Comparison of ENCODE assay signal across 8 mouse cellular contexts in genomic region chr7:25680514-25681258, GRCm38 (mm10). TPM values are rescaled to one million over a fixed set of nuclear protein-coding genes. Genes with fewer than 3 reads are reported as not detected.
DNase-seq lines count a peak whose midpoint lies in the region; ATAC-seq and TF ChIP-seq lines count a peak whose summit lies in the region.

Gene B9d2 (plus strand): TSS chr7:25680780.

- 0 out of 2 replicates have a peak, but pooled peaks have one; percentile 19 for TF ChIP-seq CTCF in midbrain, postnatal 0 days (IDR thresholded peaks at IDR 0.05)

- H3K27ac ChIP-seq in embryonic facial prominence, embryonic 14.5 days (replicated peaks; ENCODE audit: low read depth, low read length): peak within 1 kb of the TSS; percentile 92
- peak within 1 kb of the TSS; percentile 88 for H3K27ac ChIP-seq in limb, embryonic 14.5 days (replicated peaks; ENCODE audit: low read depth, low read length)
- H3K27ac ChIP-seq in midbrain, postnatal 0 days (ENCODE audit: low read depth, low read length): peak within 1 kb of the TSS; percentile 85

- H3K4me3 ChIP-seq in embryonic facial prominence, embryonic 14.5 days (ENCODE audit: low read depth, low read length): peak within 1 kb of the TSS; percentile 59
- H3K4me3 ChIP-seq in limb, embryonic 14.5 days (replicated peaks; ENCODE audit: low read length): peak within 1 kb of the TSS; percentile 66
- peak within 1 kb of the TSS; percentile 43 for H3K4me3 ChIP-seq in midbrain, postnatal 0 days (ENCODE audit: low read depth, low read length)

- peak; percentile 47; the same call in 1 of the 2 replicates for TF ChIP-seq POLR2A in limb, embryonic 14.5 days (IDR thresholded peaks at IDR 0.05; ENCODE audit: borderline replicate concordance, extremely low read depth, insufficient read depth, insufficient read length)

- no peaks in the 10 kb centered on the region for H3K36me3 ChIP-seq in embryonic facial prominence, embryonic 14.5 days (ENCODE audit: control insufficient read depth, insufficient read depth, low read length)
- H3K36me3 ChIP-seq in limb, embryonic 14.5 days (ENCODE audit: control insufficient read depth, insufficient read depth, low read length): no peaks in the 10 kb centered on the region
- no peaks in the 10 kb centered on the region for H3K36me3 ChIP-seq in midbrain, postnatal 0 days (ENCODE audit: insufficient read depth, low read length)

- H3K4me1 ChIP-seq in embryonic facial prominence, embryonic 14.5 days (ENCODE audit: control insufficient read depth, insufficient read depth, low read length): peaks cover 15% of the 10 kb centered on the region; the same call in 1 of the 2 replicates
- H3K4me1 ChIP-seq in limb, embryonic 14.5 days (ENCODE audit: control insufficient read depth, insufficient read depth, low read length): 0 out of 2 replicates have a peak, but pooled peaks cover 9% of the 10 kb centered on the region
- H3K4me1 ChIP-seq in midbrain, postnatal 0 days (ENCODE audit: insufficient read depth, low read length): no peaks in the 10 kb centered on the region; the same call in 1 of the 2 replicates

- under 1% methylated on average over 34 of the region's 46 CpGs for WGBS in embryonic facial prominence, embryonic 14.5 days
- 0% methylated on average over 46 of the region's 46 CpGs for whole genome bisulfite sequencing in limb, embryonic 14.5 days
- under 1% methylated on average over 46 of the region's 46 CpGs for WGBS in midbrain, postnatal 0 days

- H3K27me3 ChIP-seq in embryonic facial prominence, embryonic 14.5 days (replicated peaks; ENCODE audit: control insufficient read depth, insufficient read depth, low read length): peaks cover 9% of the 10 kb centered on the region; the same call in 1 of the 2 replicates
- peaks cover 2% of the 10 kb centered on the region; the same call in 1 of the 2 replicates for H3K27me3 ChIP-seq in limb, embryonic 14.5 days (ENCODE audit: control insufficient read depth, insufficient read depth, low read length)
- no peaks in the 10 kb centered on the region for H3K27me3 ChIP-seq in midbrain, postnatal 0 days (ENCODE audit: insufficient read depth, low read length)

- H3K9me3 ChIP-seq in embryonic facial prominence, embryonic 14.5 days (ENCODE audit: control insufficient read depth, low read length): no peaks in the 10 kb centered on the region
- H3K9me3 ChIP-seq in limb, embryonic 14.5 days (ENCODE audit: control insufficient read depth, low read length): no peaks in the 10 kb centered on the region
- H3K9me3 ChIP-seq in midbrain, postnatal 0 days (ENCODE audit: low read length): no peaks in the 10 kb centered on the region

- peak within 1 kb of the TSS; percentile 74 for H3K4me2 ChIP-seq in embryonic facial prominence, embryonic 14.5 days (ENCODE audit: low read depth, low read length)
- peak within 1 kb of the TSS; percentile 64 for H3K4me2 ChIP-seq in limb, embryonic 14.5 days (replicated peaks; ENCODE audit: low read depth, low read length, severe bottlenecking)
- H3K4me2 ChIP-seq in midbrain, postnatal 0 days (ENCODE audit: low read depth, low read length, poor library complexity, severe bottlenecking): peak within 1 kb of the TSS; percentile 59

- peak; percentile 97 for ATAC-seq in embryonic facial prominence, embryonic 14.5 days (ENCODE audit: low read depth)
- peak; percentile 97 for ATAC-seq in limb, embryonic 14.5 days (ENCODE audit: low FRiP score, low read depth)
- ATAC-seq in midbrain, postnatal 0 days (ENCODE audit: low FRiP score): peak; percentile 96

- peak; percentile 96 for DNase-seq in 3T3-L1 (ENCODE audit: low read depth, low spot score)
- peak; percentile 94 for DNase-seq in adrenal gland, postnatal 4 days (ENCODE audit: low spot score in 2 of 2)
- peak; percentile 98 for DNase-seq in embryonic facial prominence, embryonic 14.5 days (ENCODE audit: low spot score)
- DNase-seq in heart, adult 8-10 months (ENCODE audit: low spot score): peak; percentile 96
- peak; percentile 98 for DNase-seq in kidney, adult 9 months
- peak; percentile 96 for DNase-seq in limb, embryonic 14.5 days (ENCODE audit: low spot score)
- peak; percentile 97 for DNase-seq in midbrain, postnatal 0 days (ENCODE audit: low spot score)
- DNase-seq in spleen, postnatal 14 days (ENCODE audit: low spot score in 2 of 2): peak; percentile 98

- peak within 1 kb of the TSS; percentile 68 for H3K9ac ChIP-seq in embryonic facial prominence, embryonic 14.5 days (ENCODE audit: low read depth, low read length)
- H3K9ac ChIP-seq in limb, embryonic 14.5 days (ENCODE audit: low read depth, low read length, severe bottlenecking): peak within 1 kb of the TSS; percentile 70
- H3K9ac ChIP-seq in midbrain, postnatal 0 days (replicated peaks; ENCODE audit: low read length, poor library complexity, severe bottlenecking): peak within 1 kb of the TSS; percentile 42

RNA-seq across cellular contexts. Expression of gene B9d2, which starts in this region (rescaled TPM):
- total RNA-seq in adrenal gland, postnatal 4 days (2021): 10 to 100 TPM; 21.5 to 24.1 TPM
- 25.1 and 27.5 TPM in 2 replicates for polyA plus RNA-seq in embryonic facial prominence, embryonic 14.5 days (2014; fragmentation: Nextera tagmentation; extraction: Ambion mirVana)
- total RNA-seq in heart, adult 8-10 months (2022): 10 to 100 TPM; 10.1 to 12.8 (median 11.9) TPM
- polyA plus RNA-seq in limb, embryonic 14.5 days (2012; rRNA removed): 28.1 and 39.7 TPM in 2 replicates
- 25.1 and 29.2 TPM in 2 replicates for polyA plus RNA-seq in limb, embryonic 14.5 days (2014; fragmentation: Nextera tagmentation; extraction: Ambion mirVana)
- total RNA-seq in midbrain, postnatal 0 days (2014; rRNA removed): 22.8 and 32.1 TPM in 2 replicates
- polyA plus RNA-seq in midbrain, postnatal 0 days (2015; fragmentation: Nextera tagmentation; extraction: Ambion mirVana): 58.2 and 67.2 TPM in 2 replicates

Comparison
In these comparisons a context has a peak if more than half of its experiments do, and no peak if none do; other contexts are left out.
1. Peak in every context shown above with its lines: DNase-seq, ATAC-seq, H3K4me3 ChIP-seq and H3K27ac ChIP-seq.